Mouse (Mus musculus) midbrain, embryonic 15.5 days (tissue): ENCODE measurements at regions not wholly inside any gene's neighbourhood (a gene's known extent, or its start where the extent isn't known, plus 50 kb on each side); places are given as distances from the start of the nearest gene placed in this dataset.

Source experiments
- ATAC-seq: fragments of 200-750 bp; cut with Nextera tagmentation; replicated peaks from 2 replicates; pipeline ENCODE4 v1.8.0; 2017; ENCODE audit warnings: moderate TSS enrichment
- H3K27ac ChIP-seq: fragments of 300-500 bp; sonication (generic); 2 replicates; pipeline ENCODE4 v1.5.1; 2015; ENCODE audit warnings: mild to moderate bottlenecking, inconsistent platforms
- H3K27me3 ChIP-seq: fragments of 300-500 bp; sonication (generic); replicated peaks from 2 replicates; pipeline ENCODE4 v1.6.1; 2015; ENCODE audit warnings: inconsistent platforms
- H3K36me3 ChIP-seq: fragments of 300-500 bp; sonication (generic); replicated peaks from 2 replicates; pipeline ENCODE4 v1.6.1; 2015; ENCODE audit warnings: inconsistent platforms
- H3K4me1 ChIP-seq: fragments of 300-500 bp; sonication (generic); 2 replicates; pipeline ENCODE4 v1.6.1; 2015; ENCODE audit warnings: inconsistent platforms
- H3K4me2 ChIP-seq: fragments of 300-500 bp; sonication (generic); 2 replicates; pipeline ENCODE4 v1.6.1; 2015; ENCODE audit warnings: inconsistent platforms, mild to moderate bottlenecking, moderate library complexity
- H3K4me3 ChIP-seq: fragments of 300-500 bp; sonication (generic); 2 replicates; pipeline ENCODE4 v1.5.1; 2015; ENCODE audit warnings: mild to moderate bottlenecking, inconsistent platforms
- H3K9ac ChIP-seq: fragments of 300-500 bp; sonication (generic); 2 replicates; pipeline ENCODE4 v1.6.1; 2015; ENCODE audit warnings: mild to moderate bottlenecking, inconsistent platforms
- H3K9me3 ChIP-seq: fragments of 300-500 bp; sonication (generic); 2 replicates; pipeline ENCODE4 v1.6.1; 2016; ENCODE audit warnings: inconsistent platforms
- WGBS: fragments of 180-500 bp; shearing (Covaris S2); methylation state at CpG from one replicate; pipeline ENCODE4 v1.1.7; 2015; ENCODE audit warnings: mixed read lengths; 5-methylcytosine and 5-hydroxymethylcytosine counted together

DNA sequence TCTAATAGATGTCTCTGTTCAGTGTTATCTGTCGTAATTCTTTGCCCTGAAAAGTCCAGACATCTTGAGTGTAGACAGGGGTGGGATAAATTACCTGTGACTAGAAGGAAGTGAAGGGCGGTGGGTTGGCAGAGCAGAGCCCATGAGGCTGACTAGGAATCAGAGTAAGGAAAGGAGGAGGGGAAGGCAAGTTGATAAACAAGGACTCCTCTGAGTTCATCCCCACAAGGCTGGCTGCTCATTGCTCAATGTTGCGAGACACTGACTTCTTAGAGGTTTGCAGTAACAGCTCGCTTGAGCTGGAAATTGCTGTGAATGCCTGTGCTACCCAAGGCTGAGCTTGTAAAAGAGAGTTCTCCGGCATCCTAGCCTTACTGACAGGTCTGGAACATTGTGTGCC lies 257.7 kb downstream of the H2al1j start:
- WGBS, result 70% methylated on average over 5 of the region's 5 CpGs
- H3K4me2 ChIP-seq, result no peak overlapping the region
- no peak for ATAC-seq
- H3K36me3 ChIP-seq, result no peaks in the 10 kb centered on the region
- no peak overlapping the region for H3K9ac ChIP-seq
- no peak overlapping the region for H3K4me3 ChIP-seq
- no peaks in the 10 kb centered on the region for H3K4me1 ChIP-seq
- no peaks in the 10 kb centered on the region for H3K27me3 ChIP-seq
- no peak overlapping the region for H3K27ac ChIP-seq
- no peaks in the 10 kb centered on the region for H3K9me3 ChIP-seq

- Histone ChIP-seq H3K27me3 (0 out of 2 replicates have a peak, but pooled peaks cover 4% of the 10 kb centered on the region), H3K9ac (no peak overlapping the region), H3K36me3 (no peaks in the 10 kb centered on the region), H3K4me3 (no peak overlapping the region), H3K4me1 (0 out of 2 replicates have a peak, but pooled peaks cover 5% of the 10 kb centered on the region), H3K9me3 (no peaks in the 10 kb centered on the region), H3K4me2 (no peak overlapping the region), H3K27ac (no peak overlapping the region)
- 26% methylated on average over 10 of the region's 10 CpGs for WGBS
- no peak for ATAC-seq
Measured at GRCm38 (mm10) chrX:11591391-11592187, 264.0 kb downstream of the H2al1j start.

- WGBS, result 57% methylated on average over 3 of the region's 3 CpGs
Measured at GRCm38 (mm10) chrX:11594542-11594941, 266.9 kb downstream of the H2al1j start.

GRCm38 (mm10) chrX:11597548-11597947 lies 269.9 kb downstream of the H2al1j start:
- 82% methylated on average over 7 of the region's 7 CpGs for WGBS
- H3K27me3 ChIP-seq, result no peaks in the 10 kb centered on the region
- H3K4me3 ChIP-seq, result no peak overlapping the region
- ATAC-seq, result no peak
- H3K4me1 ChIP-seq, result no peaks in the 10 kb centered on the region
- H3K27ac ChIP-seq, result no peak overlapping the region
- H3K36me3 ChIP-seq, result no peaks in the 10 kb centered on the region
- H3K9me3 ChIP-seq, result no peaks in the 10 kb centered on the region
- no peak overlapping the region for H3K4me2 ChIP-seq
- no peak overlapping the region for H3K9ac ChIP-seq

More at GRCm38 (mm10) chrX:11594542-11594941, 266.9 kb downstream of the H2al1j start:
- no peaks in the 10 kb centered on the region for H3K36me3 ChIP-seq
- no peak for ATAC-seq
- H3K9me3 ChIP-seq, result no peaks in the 10 kb centered on the region
- H3K4me2 ChIP-seq, result no peak overlapping the region
- no peak overlapping the region for H3K27ac ChIP-seq
- H3K4me3 ChIP-seq, result no peak overlapping the region
- H3K4me1 ChIP-seq, result 0 out of 2 replicates have a peak, but pooled peaks cover 5% of the 10 kb centered on the region
- H3K27me3 ChIP-seq, result 0 out of 2 replicates have a peak, but pooled peaks cover 4% of the 10 kb centered on the region
- no peak overlapping the region for H3K9ac ChIP-seq

- Histone ChIP-seq H3K27me3 (no peaks in the 10 kb centered on the region), H3K4me1 (no peaks in the 10 kb centered on the region), H3K9ac (no peak overlapping the region), H3K4me3 (no peak overlapping the region), H3K4me2 (no peak overlapping the region), H3K36me3 (no peaks in the 10 kb centered on the region), H3K27ac (no peak overlapping the region), H3K9me3 (no peaks in the 10 kb centered on the region)
- ATAC-seq, result no peak
- WGBS, result 40% methylated on average over 8 of the region's 8 CpGs
Measured at GRCm38 (mm10) chrX:11614237-11614636, 286.6 kb downstream of the H2al1j start.

- H3K27me3 ChIP-seq, result no peaks in the 10 kb centered on the region
- no peak overlapping the region for H3K4me3 ChIP-seq
- ATAC-seq, result 0 out of 2 replicates have a peak, but pooled peaks have one; percentile 56
- H3K4me2 ChIP-seq, result peak overlapping the region; percentile 9; the same call in 1 of the 2 replicates
- WGBS, result 40% methylated on average over 19 of the region's 19 CpGs
- H3K9ac ChIP-seq, result no peak overlapping the region
- no peaks in the 10 kb centered on the region for H3K9me3 ChIP-seq
- H3K36me3 ChIP-seq, result no peaks in the 10 kb centered on the region
- H3K27ac ChIP-seq, result no peak overlapping the region
- peaks cover 9% of the 10 kb centered on the region for H3K4me1 ChIP-seq
Measured at GRCm38 (mm10) chrX:11621045-11621763, 293.6 kb downstream of the H2al1j start.

GRCm38 (mm10) chrX:11626274-11626878 lies 298.8 kb downstream of the H2al1j start:
- no peak overlapping the region for H3K4me2 ChIP-seq
- no peaks in the 10 kb centered on the region for H3K27me3 ChIP-seq
- H3K4me1 ChIP-seq, result peaks cover 5% of the 10 kb centered on the region
- no peaks in the 10 kb centered on the region for H3K36me3 ChIP-seq
- H3K9ac ChIP-seq, result no peak overlapping the region
- 28% methylated on average over 10 of the region's 10 CpGs for WGBS
- no peaks in the 10 kb centered on the region for H3K9me3 ChIP-seq
- no peak overlapping the region for H3K27ac ChIP-seq
- no peak for ATAC-seq
- no peak overlapping the region for H3K4me3 ChIP-seq

- no peaks in the 10 kb centered on the region for H3K36me3 ChIP-seq
- no peak overlapping the region for H3K9ac ChIP-seq
- ATAC-seq, result no peak
- no peaks in the 10 kb centered on the region for H3K9me3 ChIP-seq
- no peaks in the 10 kb centered on the region for H3K27me3 ChIP-seq
- no peak overlapping the region for H3K4me2 ChIP-seq
- no peak overlapping the region for H3K4me3 ChIP-seq
- H3K4me1 ChIP-seq, result peaks cover 9% of the 10 kb centered on the region
- H3K27ac ChIP-seq, result no peak overlapping the region
- 80% methylated on average over 2 of the region's 2 CpGs for WGBS
Measured at GRCm38 (mm10) chrX:11629362-11629761, 301.7 kb downstream of the H2al1j start.

- WGBS, result 12% methylated on average over 1 of the region's 1 CpGs
- Histone ChIP-seq H3K4me1 (peaks cover 9% of the 10 kb centered on the region), H3K4me2 (no peak overlapping the region), H3K27me3 (no peaks in the 10 kb centered on the region), H3K9me3 (no peaks in the 10 kb centered on the region), H3K27ac (no peak overlapping the region), H3K36me3 (no peaks in the 10 kb centered on the region), H3K4me3 (no peak overlapping the region), H3K9ac (no peak overlapping the region)
- ATAC-seq, result no peak
Measured at GRCm38 (mm10) chrX:11629906-11630305, 302.3 kb downstream of the H2al1j start.

GRCm38 (mm10) chrX:11631186-11631913 lies 303.7 kb downstream of the H2al1j start:
- Histone ChIP-seq H3K4me3 (no peak overlapping the region), H3K4me1 (peaks cover 9% of the 10 kb centered on the region), H3K9me3 (no peaks in the 10 kb centered on the region), H3K36me3 (no peaks in the 10 kb centered on the region), H3K4me2 (peak overlapping the region; percentile 26), H3K27ac (peak overlapping the region; percentile 35), H3K27me3 (no peaks in the 10 kb centered on the region), H3K9ac (no peak overlapping the region)
- 21% methylated on average over 14 of the region's 14 CpGs for WGBS
- ATAC-seq, result peak; percentile 73; the same call in 1 of the 2 replicates

- Histone ChIP-seq H3K4me2 (peak overlapping the region; percentile 26), H3K4me1 (peaks cover 9% of the 10 kb centered on the region), H3K27ac (peak overlapping the region; percentile 35), H3K4me3 (no peak overlapping the region), H3K36me3 (no peaks in the 10 kb centered on the region), H3K9ac (no peak overlapping the region), H3K27me3 (no peaks in the 10 kb centered on the region), H3K9me3 (no peaks in the 10 kb centered on the region)
- 19% methylated on average over 14 of the region's 14 CpGs for WGBS
- peak; percentile 75 for ATAC-seq
Measured at GRCm38 (mm10) chrX:11632011-11632410, 304.4 kb downstream of the H2al1j start.

DNA sequence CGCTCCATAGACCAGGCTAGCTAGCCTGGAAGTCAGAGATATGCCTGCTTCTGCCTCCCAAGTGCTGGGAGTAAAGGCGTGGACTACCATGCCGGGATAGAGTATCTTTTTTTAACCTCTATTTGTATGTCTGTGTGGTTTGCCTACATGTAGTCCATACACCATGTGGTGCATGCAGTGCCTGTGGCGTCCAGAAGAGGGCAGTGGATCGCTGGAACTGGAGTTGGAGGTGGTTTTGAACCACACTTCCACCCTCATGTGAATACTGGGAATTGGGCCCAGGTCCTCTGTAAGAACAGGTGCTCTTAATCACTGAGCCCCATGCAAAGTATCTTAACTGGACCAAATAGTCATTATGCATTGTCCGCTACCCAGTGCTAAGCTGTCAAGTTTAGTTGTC lies 306.2 kb downstream of the H2al1j start:
- Histone ChIP-seq H3K27ac (no peak overlapping the region), H3K4me1 (peaks cover 9% of the 10 kb centered on the region), H3K9me3 (no peaks in the 10 kb centered on the region), H3K36me3 (no peaks in the 10 kb centered on the region), H3K9ac (no peak overlapping the region), H3K27me3 (no peaks in the 10 kb centered on the region), H3K4me3 (no peak overlapping the region), H3K4me2 (no peak overlapping the region)
- ATAC-seq, result no peak
- 58% methylated on average over 6 of the region's 6 CpGs for WGBS
